Mouse (Mus musculus) spleen, adult 2 months (tissue): Measurements from ENCODE around the gene Polr3b. TPM values are rescaled to one million over a fixed set of nuclear protein-coding genes. Genes with fewer than 3 reads are reported as not detected.

ENCODE experiments used
- DNase-seq, 2 experiments: peaks; one replicate each; pipeline versions ENCODE4 v3.0.0 to v3.0.0-alpha.2; 2012 to 2021; ENCODE audit warnings: low spot score in 2 of 2, low read depth in 1 of 2
- H3K27ac ChIP-seq: fragments of 200-500 bp; 2 replicates; pipeline ENCODE4 v1.5.1; 2012; ENCODE audit warnings: low read length, inconsistent platforms; ENCODE audit not compliant: insufficient read depth
- H3K27me3 ChIP-seq: fragments of 200-500 bp; 2 replicates; pipeline ENCODE4 v1.6.1; 2012; ENCODE audit warnings: mild to moderate bottlenecking, moderate library complexity, low read length, inconsistent platforms; ENCODE audit not compliant: control insufficient read depth, insufficient read depth
- H3K36me3 ChIP-seq: fragments of 200-500 bp; 2 replicates; pipeline ENCODE4 v1.6.1; 2012; ENCODE audit warnings: mild to moderate bottlenecking, low read length, inconsistent platforms; ENCODE audit not compliant: control insufficient read depth, insufficient read depth
- H3K4me1 ChIP-seq: fragments of 200-500 bp; 2 replicates; pipeline ENCODE4 v1.6.1; 2011; ENCODE audit warnings: inconsistent platforms; ENCODE audit not compliant: control insufficient read depth, insufficient read depth, insufficient read length
- H3K4me3 ChIP-seq: fragments of 200-500 bp; 2 replicates; pipeline ENCODE4 v1.5.1; 2011; ENCODE audit warnings: mild to moderate bottlenecking, inconsistent platforms; ENCODE audit not compliant: insufficient read depth, insufficient read length; ENCODE audit errors: extremely low read depth
- CTCF ChIP-seq: fragments of 200-500 bp; IDR thresholded peaks from 2 replicates; pipeline ENCODE4 v1.5.1; 2011; ENCODE audit warnings: mild to moderate bottlenecking, inconsistent platforms; ENCODE audit not compliant: insufficient read depth, insufficient read length, insufficient replicate concordance; ENCODE audit errors: extremely low read depth
- POLR2A ChIP-seq: fragments of 200-500 bp; IDR thresholded peaks from 2 replicates; pipeline ENCODE4 v1.6.1; 2011; ENCODE audit warnings: low read depth, low read length, inconsistent platforms
- WGBS: fragments of 180-500 bp; shearing (Covaris S2); methylation state at CpG from one replicate; pipeline ENCODE4 v1.1.7; 2018; 5-methylcytosine and 5-hydroxymethylcytosine counted together
- polyA plus RNA-seq: library from polyadenylated mRNA; depleted of rRNA; stranded (reverse); fragments of >200 nt; gene quantifications from 2 replicates; pipeline ENCODE4 v1.2.3, GENCODE M21; 2012

Polr3b gene
- polyA plus RNA-seq, 1 experiment: 4.8 TPM

- Histone ChIP-seq H3K27ac (no peak overlapping the region), H3K4me1 (no peaks in the 10 kb centered on the region), H3K36me3 (peaks cover 52% of the 10 kb centered on the region), H3K27me3 (no peaks in the 10 kb centered on the region), H3K4me3 (no peak overlapping the region)
- WGBS: 82% methylated on average over 3 of the region's 3 CpGs
- DNase-seq: no peak
- TF ChIP-seq CTCF: no peak
Observed at GRCm38 (mm10) chr10:84592745-84593144, 29.3 kb upstream of the Polr3b start.

GRCm38 (mm10) chr10:84597127-84597785 is 24.8 kb upstream of the Polr3b start:
- Histone ChIP-seq H3K36me3 (peaks cover 36% of the 10 kb centered on the region), H3K4me3 (no peak overlapping the region), H3K27me3 (no peaks in the 10 kb centered on the region), H3K27ac (no peak overlapping the region), H3K4me1 (no peaks in the 10 kb centered on the region)
- no peak for DNase-seq
- 68% methylated on average over 3 of the region's 3 CpGs for WGBS
- no peak for TF ChIP-seq CTCF
- TF ChIP-seq POLR2A: no peak

GRCm38 (mm10) chr10:84598172-84598571 is 23.9 kb upstream of the Polr3b start:
- WGBS: 90% methylated on average over 1 of the region's 1 CpGs

GRCm38 (mm10) chr10:84600136-84600535 is 22.0 kb upstream of the Polr3b start:
- Histone ChIP-seq H3K4me1 (no peaks in the 10 kb centered on the region), H3K27ac (no peak overlapping the region)
- no peak for DNase-seq

More at GRCm38 (mm10) chr10:84598172-84598571, 23.9 kb upstream of the Polr3b start:
- TF ChIP-seq POLR2A (no peak), CTCF (no peak)
- Histone ChIP-seq H3K4me1 (no peaks in the 10 kb centered on the region), H3K27ac (no peak overlapping the region), H3K4me3 (no peak overlapping the region), H3K27me3 (no peaks in the 10 kb centered on the region), H3K36me3 (peaks cover 35% of the 10 kb centered on the region)
- no peak for DNase-seq

GRCm38 (mm10) chr10:84604335-84604734 is 17.8 kb upstream of the Polr3b start:
- no peak overlapping the region for H3K4me3 ChIP-seq
- WGBS: 92% methylated on average over 1 of the region's 1 CpGs
- no peak for DNase-seq
- peaks cover 49% of the 10 kb centered on the region for H3K36me3 ChIP-seq
- H3K27ac ChIP-seq: no peak overlapping the region
- no peaks in the 10 kb centered on the region for H3K27me3 ChIP-seq
- no peaks in the 10 kb centered on the region for H3K4me1 ChIP-seq
- TF ChIP-seq CTCF (no peak), POLR2A (no peak)

More at GRCm38 (mm10) chr10:84600136-84600535, 22.0 kb upstream of the Polr3b start:
- TF ChIP-seq POLR2A: no peak
- TF ChIP-seq CTCF: no peak
- WGBS: 90% methylated on average over 6 of the region's 6 CpGs
- Histone ChIP-seq H3K36me3 (peaks cover 42% of the 10 kb centered on the region), H3K27me3 (no peaks in the 10 kb centered on the region), H3K4me3 (no peak overlapping the region)

- H3K27me3 ChIP-seq: no peaks in the 10 kb centered on the region
- no peak overlapping the region for H3K4me3 ChIP-seq
- peaks cover 48% of the 10 kb centered on the region for H3K36me3 ChIP-seq
- H3K27ac ChIP-seq: no peak overlapping the region
- no peaks in the 10 kb centered on the region for H3K4me1 ChIP-seq
- no peak for DNase-seq
- 92% methylated on average over 3 of the region's 3 CpGs for WGBS
- TF ChIP-seq POLR2A: no peak
- TF ChIP-seq CTCF: no peak
Observed at GRCm38 (mm10) chr10:84608361-84608760, 13.7 kb upstream of the Polr3b start.

- H3K36me3 ChIP-seq: peaks cover 40% of the 10 kb centered on the region
- WGBS: 85% methylated on average over 4 of the region's 4 CpGs
Observed at GRCm38 (mm10) chr10:84610324-84610723, 11.8 kb upstream of the Polr3b start.

More at GRCm38 (mm10) chr10:84610324-84610723, 11.8 kb upstream of the Polr3b start:
- no peak overlapping the region for H3K4me3 ChIP-seq
- no peaks in the 10 kb centered on the region for H3K4me1 ChIP-seq
- H3K27ac ChIP-seq: no peak overlapping the region
- no peaks in the 10 kb centered on the region for H3K27me3 ChIP-seq
- no peak for DNase-seq
- no peak for TF ChIP-seq POLR2A
- no peak for TF ChIP-seq CTCF
